Mouse (Mus musculus): ENCODE measurements at regions not wholly inside any gene's neighbourhood (a gene's known extent, or its start where the extent isn't known, plus 50 kb on each side); places are given as distances from the start of the nearest gene placed in this dataset.

DNA sequence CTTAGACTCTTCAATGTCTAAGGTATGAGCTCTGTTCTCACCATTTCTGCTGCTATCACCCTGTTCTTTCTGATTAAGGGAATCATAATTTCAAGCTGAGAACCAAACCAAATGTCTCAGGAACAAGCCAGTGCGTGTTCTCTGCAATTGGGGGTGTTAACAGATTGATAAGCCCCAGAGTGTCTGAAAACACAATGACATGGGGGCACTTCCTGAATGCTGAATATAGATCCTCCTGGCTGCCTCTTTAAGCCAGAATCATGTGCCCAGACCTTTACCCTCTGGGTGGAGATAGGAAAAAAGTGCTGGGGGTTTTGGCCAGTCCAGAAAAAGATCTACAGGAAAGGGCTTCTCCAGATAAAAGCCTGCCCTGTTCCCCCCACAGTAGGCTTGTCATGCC is 84.0 kb downstream of the Mtx3 start:
- H3K27ac ChIP-seq (ENCODE audit: insufficient read depth, low read depth, low read length) = no peak overlapping the region
- peaks cover 6% of the 10 kb centered on the region for H3K4me1 ChIP-seq (ENCODE audit: control insufficient read depth, insufficient read depth, low read length)
- H3K4me3 ChIP-seq (ENCODE audit: insufficient read depth, low read length) = no peak overlapping the region
- TF ChIP-seq POLR2A (IDR thresholded peaks at IDR 0.05; ENCODE audit: borderline replicate concordance, low read depth, low read length) (no peak), CTCF (IDR thresholded peaks at IDR 0.05; ENCODE audit: low read depth, low read length) (no peak)

DNA sequence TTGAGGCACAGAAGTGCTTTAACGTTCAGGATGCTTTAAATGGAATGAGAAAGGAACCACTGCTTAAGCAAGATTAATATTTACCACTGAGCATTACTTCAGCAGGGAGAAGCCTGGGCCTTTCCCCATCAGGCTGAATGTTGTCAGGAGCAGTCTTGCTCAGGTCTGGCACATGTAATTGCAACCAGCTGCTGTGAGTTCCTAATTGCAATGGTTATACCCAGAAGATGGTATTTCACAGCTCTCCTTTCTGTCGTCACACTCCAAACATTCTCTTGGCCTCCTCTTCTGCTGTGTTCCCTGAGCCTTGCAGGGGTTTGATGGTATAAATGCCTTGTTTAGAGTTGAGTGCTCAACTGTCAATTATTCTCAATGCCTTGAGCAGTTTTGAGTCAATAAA is 87.1 kb downstream of the Mtx3 start:
- no peak overlapping the region for H3K27ac ChIP-seq (ENCODE audit: insufficient read depth, low read depth, low read length)
- no peak for TF ChIP-seq POLR2A (IDR thresholded peaks at IDR 0.05; ENCODE audit: borderline replicate concordance, low read depth, low read length)
- no peaks in the 10 kb centered on the region for H3K4me1 ChIP-seq (ENCODE audit: control insufficient read depth, insufficient read depth, low read length)
- no peak overlapping the region for H3K4me3 ChIP-seq (ENCODE audit: insufficient read depth, low read length)

DNA sequence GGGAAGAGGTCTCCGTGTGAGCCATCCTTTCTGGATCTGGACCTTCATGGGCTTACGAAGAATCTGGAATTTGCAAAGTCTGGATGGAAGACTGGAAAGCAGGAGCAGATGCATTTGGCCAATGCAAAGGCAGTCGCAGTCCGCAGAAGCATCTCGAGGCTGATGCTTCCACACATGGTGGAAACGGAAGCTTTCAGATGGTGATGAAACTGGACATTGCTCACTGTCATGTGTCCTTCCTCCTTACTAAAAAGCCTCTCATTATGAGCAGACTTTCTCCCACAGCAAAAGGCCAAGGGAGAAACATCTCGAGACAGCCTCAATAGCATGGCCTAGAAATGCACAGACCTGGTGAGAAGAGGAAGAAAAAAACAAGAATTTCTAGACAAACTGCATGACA is 94.5 kb downstream of the Mtx3 start:
- TF ChIP-seq CTCF (IDR thresholded peaks at IDR 0.05; ENCODE audit: low read depth, low read length) (no peak), POLR2A (IDR thresholded peaks at IDR 0.05; ENCODE audit: borderline replicate concordance, low read depth, low read length) (no peak)
- peaks cover 4% of the 10 kb centered on the region for H3K4me1 ChIP-seq (ENCODE audit: control insufficient read depth, insufficient read depth, low read length)
- no peak overlapping the region for H3K4me3 ChIP-seq (ENCODE audit: insufficient read depth, low read length)
- no peak overlapping the region for H3K27ac ChIP-seq (ENCODE audit: insufficient read depth, low read depth, low read length)

DNA sequence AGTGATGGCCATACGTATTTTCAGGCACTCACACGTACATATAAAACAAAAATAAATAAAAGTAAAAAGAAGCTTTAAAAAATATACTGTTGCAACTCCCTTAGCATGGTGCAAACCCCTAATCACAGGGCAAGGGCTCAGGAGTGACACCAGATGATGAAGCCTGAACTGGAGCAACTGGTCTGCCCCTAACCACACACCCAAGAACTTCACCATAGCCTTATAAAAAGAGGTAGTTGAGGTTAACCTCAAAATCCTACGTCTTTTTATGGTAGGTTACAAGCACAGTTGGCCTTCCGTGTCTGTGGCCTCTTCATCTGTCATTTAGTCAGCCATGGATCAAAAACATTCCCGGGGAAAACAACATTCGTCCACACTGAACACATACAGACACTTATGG is 96.0 kb downstream of the Mtx3 start:
- peaks cover 4% of the 10 kb centered on the region for H3K4me1 ChIP-seq (ENCODE audit: control insufficient read depth, insufficient read depth, low read length)
- H3K27ac ChIP-seq (ENCODE audit: insufficient read depth, low read depth, low read length) = no peak overlapping the region
- no peak overlapping the region for H3K4me3 ChIP-seq (ENCODE audit: insufficient read depth, low read length)
- TF ChIP-seq POLR2A (IDR thresholded peaks at IDR 0.05; ENCODE audit: borderline replicate concordance, low read depth, low read length) (no peak), CTCF (IDR thresholded peaks at IDR 0.05; ENCODE audit: low read depth, low read length) (no peak)

DNA sequence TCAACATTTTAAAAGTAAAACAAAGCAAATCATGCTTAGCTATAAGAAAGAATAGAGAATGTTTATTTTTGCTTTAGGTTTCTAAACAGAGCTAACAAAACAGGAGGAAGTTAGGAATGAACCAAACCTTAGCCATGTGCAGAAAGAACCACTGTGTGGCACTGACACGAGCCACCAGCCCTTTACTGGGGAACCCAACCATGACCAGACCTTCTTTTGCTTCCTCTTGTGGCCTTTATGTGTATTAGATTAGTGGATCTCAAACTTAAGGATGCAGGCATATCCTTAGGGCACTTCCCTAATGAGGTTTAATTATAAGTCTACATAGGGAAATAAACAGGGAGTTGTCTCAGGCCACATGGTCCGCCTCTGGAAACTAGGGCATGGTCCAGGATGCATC is 104.0 kb downstream of the Mtx3 start:
- no peak overlapping the region for H3K4me3 ChIP-seq (ENCODE audit: insufficient read depth, low read length)
- no peak overlapping the region for H3K27ac ChIP-seq (ENCODE audit: insufficient read depth, low read depth, low read length)
- no peak for TF ChIP-seq CTCF (IDR thresholded peaks at IDR 0.05; ENCODE audit: low read depth, low read length)
- no peaks in the 10 kb centered on the region for H3K4me1 ChIP-seq (ENCODE audit: control insufficient read depth, insufficient read depth, low read length)

DNA sequence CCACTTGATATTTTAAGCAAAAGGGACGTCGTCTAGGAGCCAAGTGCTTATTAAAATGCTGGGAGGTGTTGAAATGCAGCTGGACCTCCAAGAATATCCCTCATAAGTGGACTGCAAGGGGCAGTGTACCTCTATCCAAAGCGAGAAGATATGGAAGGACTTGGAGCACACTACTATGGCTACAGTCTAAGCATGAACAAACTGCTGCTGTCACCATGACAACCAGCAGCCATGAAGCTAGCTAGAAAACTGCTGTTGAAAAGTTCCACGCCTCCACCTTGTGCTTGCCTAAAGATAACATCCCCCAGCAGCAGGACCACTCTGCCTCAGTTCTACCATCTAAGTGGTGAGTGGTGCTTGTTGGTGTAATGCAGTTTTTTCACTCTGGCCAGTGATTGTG is 115.5 kb downstream of the Mtx3 start:
- no peak overlapping the region for H3K4me3 ChIP-seq (ENCODE audit: insufficient read depth, low read length)

DNA sequence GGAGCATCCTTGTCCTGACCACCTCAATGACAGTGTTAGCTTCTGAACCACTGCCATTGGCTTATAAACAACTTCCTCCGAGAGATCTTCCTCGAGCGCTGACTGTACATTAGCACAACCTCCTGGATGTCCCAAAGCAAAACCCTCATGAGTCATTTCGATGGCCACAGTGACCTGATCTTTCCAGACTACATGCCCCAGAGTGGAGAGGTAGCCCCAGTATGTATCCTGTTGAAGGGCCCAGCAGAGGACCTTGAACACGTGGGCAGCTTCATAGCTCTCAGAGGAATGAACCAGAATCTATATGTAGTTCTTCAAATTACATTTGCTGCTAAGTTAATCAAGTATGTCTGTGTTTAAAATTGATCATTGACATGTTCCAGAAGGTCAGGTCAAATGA is 118.1 kb downstream of the Mtx3 start:
- Histone ChIP-seq H3K27ac (ENCODE audit: insufficient read depth, low read depth, low read length) (no peak overlapping the region), H3K4me3 (ENCODE audit: insufficient read depth, low read length) (no peak overlapping the region), H3K4me1 (ENCODE audit: control insufficient read depth, insufficient read depth, low read length) (peaks cover 4% of the 10 kb centered on the region; the same call in 1 of the 2 replicates)
- TF ChIP-seq POLR2A (IDR thresholded peaks at IDR 0.05; ENCODE audit: borderline replicate concordance, low read depth, low read length) (no peak), CTCF (IDR thresholded peaks at IDR 0.05; ENCODE audit: low read depth, low read length) (no peak)

More for the DNA sequence above, 115.5 kb downstream of the Mtx3 start:
- peaks cover 4% of the 10 kb centered on the region; the same call in 1 of the 2 replicates for H3K4me1 ChIP-seq (ENCODE audit: control insufficient read depth, insufficient read depth, low read length)
- no peak overlapping the region for H3K27ac ChIP-seq (ENCODE audit: insufficient read depth, low read depth, low read length)
- TF ChIP-seq CTCF (IDR thresholded peaks at IDR 0.05; ENCODE audit: low read depth, low read length) (no peak), POLR2A (IDR thresholded peaks at IDR 0.05; ENCODE audit: borderline replicate concordance, low read depth, low read length) (no peak)

DNA sequence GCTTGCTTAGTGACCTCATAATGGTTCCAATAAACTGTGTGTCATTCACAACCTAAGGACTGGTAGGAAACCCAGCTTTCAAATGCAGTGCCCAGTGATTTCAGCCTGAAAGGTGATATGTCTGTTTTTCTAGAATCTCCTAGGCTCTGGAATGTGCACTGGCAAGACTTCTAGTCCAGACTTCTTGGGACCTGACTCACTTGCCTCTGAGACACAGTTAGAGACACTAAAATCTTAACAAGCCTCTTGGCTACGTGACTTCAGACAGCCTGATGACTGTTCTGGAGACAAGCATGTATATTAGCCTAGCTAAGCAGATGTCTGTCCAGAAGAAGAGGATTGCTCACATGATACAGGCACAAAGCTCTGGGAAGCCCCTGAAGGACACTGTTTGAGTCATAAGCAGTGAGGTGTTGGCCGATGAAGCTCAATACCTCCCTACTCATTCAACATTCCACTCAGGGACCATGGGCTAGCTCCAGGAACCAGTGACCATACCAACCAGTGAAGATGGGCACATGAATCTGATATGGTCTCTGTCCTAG is 118.9 kb downstream of the Mtx3 start:
- Histone ChIP-seq H3K27ac (ENCODE audit: insufficient read depth, low read depth, low read length) (no peak overlapping the region), H3K4me1 (ENCODE audit: control insufficient read depth, insufficient read depth, low read length) (peaks cover 4% of the 10 kb centered on the region; the same call in 1 of the 2 replicates), H3K4me3 (ENCODE audit: insufficient read depth, low read length) (no peak overlapping the region)
- no peak for TF ChIP-seq POLR2A (IDR thresholded peaks at IDR 0.05; ENCODE audit: borderline replicate concordance, low read depth, low read length)
- TF ChIP-seq CTCF (IDR thresholded peaks at IDR 0.05; ENCODE audit: low read depth, low read length) = no peak

DNA sequence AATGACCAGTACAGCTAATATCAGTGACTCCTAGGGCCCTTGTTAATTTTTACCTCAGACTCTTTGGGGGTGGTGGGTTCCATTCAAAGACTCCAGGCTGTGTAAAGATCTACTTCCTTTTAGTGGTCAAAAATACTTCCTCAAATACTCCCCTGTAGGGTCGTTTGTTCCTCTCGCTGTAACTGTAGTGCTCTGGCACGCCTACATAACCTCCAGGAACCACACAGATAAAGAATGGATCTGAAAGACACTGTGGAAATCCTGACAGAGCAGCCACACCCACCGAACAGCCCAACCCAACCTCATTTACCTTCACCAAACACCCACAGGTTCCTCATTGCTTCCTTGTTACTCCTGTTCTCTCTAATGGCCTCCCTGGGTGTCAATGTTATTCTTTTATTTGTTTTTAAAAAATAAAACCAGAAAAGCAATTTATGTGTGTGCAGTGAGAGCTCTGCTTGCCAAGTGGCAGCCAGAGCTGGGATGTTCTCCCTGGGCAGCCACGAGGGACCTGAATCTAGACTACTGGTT is 119.7 kb downstream of the Mtx3 start:
- H3K4me1 ChIP-seq (ENCODE audit: control insufficient read depth, insufficient read depth, low read length) = peaks cover 4% of the 10 kb centered on the region; the same call in 1 of the 2 replicates
- no peak for TF ChIP-seq POLR2A (IDR thresholded peaks at IDR 0.05; ENCODE audit: borderline replicate concordance, low read depth, low read length)
- TF ChIP-seq CTCF (IDR thresholded peaks at IDR 0.05; ENCODE audit: low read depth, low read length) = no peak
- H3K27ac ChIP-seq (ENCODE audit: insufficient read depth, low read depth, low read length) = no peak overlapping the region
- no peak overlapping the region for H3K4me3 ChIP-seq (ENCODE audit: insufficient read depth, low read length)

DNA sequence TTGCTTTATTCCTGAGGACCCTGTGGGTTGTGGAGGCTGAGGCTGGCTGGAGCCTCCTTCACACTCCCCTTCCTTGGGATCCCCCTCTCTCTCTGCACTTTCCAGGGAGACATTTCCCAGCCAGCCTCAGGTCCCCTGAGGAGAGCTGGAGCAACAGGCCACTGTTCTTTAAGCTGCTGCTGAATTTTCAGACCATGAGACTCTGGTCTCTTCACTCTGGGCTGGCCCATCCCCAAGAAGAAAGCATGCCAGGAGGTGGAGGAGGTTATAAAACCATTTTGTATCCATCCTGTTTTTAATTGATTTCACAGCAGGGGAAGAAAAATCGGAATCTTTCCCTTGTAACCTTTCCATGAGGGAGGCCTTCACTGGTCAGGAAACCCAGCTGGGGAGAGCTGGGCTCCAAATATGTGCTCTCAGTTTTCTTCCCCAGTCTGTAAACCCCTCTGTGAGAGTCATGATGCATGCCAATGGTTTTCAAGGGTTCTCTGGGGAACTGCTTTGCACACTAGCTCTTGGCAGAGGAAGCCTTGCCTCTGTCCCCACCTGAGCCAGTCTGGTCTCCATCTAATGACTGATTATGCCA is 122.6 kb downstream of the Mtx3 start:
- no peak for TF ChIP-seq CTCF (IDR thresholded peaks at IDR 0.05; ENCODE audit: low read depth, low read length)

More for the DNA sequence above, 122.6 kb downstream of the Mtx3 start:
- Histone ChIP-seq H3K4me1 (ENCODE audit: control insufficient read depth, insufficient read depth, low read length) (peaks cover 4% of the 10 kb centered on the region; the same call in 1 of the 2 replicates), H3K4me3 (ENCODE audit: insufficient read depth, low read length) (no peak overlapping the region), H3K27ac (ENCODE audit: insufficient read depth, low read depth, low read length) (no peak overlapping the region)

All from bone marrow macrophage, adult 2 months (primary cell).